Mouse (Mus musculus): ENCODE data around the gene Exoc3l.

The Exoc3l gene

GRCm38 (mm10) chr8:105253766-105254151 lies 42.1 kb downstream of the Exoc3l start:
- peak; percentile 3; the same call in 1 of the 2 replicates for ATAC-seq (ENCODE audit: insufficient number of reproducible peaks, low FRiP score, low TSS enrichment)

- ATAC-seq (ENCODE audit: insufficient number of reproducible peaks, low FRiP score, low TSS enrichment), result no peak
Observed at GRCm38 (mm10) chr8:105252680-105253537, 43.0 kb downstream of the Exoc3l start.

GRCm38 (mm10) chr8:105251954-105252353 lies 43.9 kb downstream of the Exoc3l start:
- ATAC-seq (ENCODE audit: insufficient number of reproducible peaks, low FRiP score, low TSS enrichment), result no peak

- ATAC-seq (ENCODE audit: insufficient number of reproducible peaks, low FRiP score, low TSS enrichment), result no peak
Observed at GRCm38 (mm10) chr8:105241016-105241415, 54.9 kb downstream of the Exoc3l start.
